Mouse (Mus musculus) cerebellum, postnatal 10 days (tissue): ENCODE results near the gene Ncbp1.

Experiments
- DNase-seq, 2 experiments: peaks; one replicate each; pipeline ENCODE4 v3.0.0; 2021; ENCODE audit warnings: mixed read lengths in 2 of 2

Ncbp1 gene

DNA sequence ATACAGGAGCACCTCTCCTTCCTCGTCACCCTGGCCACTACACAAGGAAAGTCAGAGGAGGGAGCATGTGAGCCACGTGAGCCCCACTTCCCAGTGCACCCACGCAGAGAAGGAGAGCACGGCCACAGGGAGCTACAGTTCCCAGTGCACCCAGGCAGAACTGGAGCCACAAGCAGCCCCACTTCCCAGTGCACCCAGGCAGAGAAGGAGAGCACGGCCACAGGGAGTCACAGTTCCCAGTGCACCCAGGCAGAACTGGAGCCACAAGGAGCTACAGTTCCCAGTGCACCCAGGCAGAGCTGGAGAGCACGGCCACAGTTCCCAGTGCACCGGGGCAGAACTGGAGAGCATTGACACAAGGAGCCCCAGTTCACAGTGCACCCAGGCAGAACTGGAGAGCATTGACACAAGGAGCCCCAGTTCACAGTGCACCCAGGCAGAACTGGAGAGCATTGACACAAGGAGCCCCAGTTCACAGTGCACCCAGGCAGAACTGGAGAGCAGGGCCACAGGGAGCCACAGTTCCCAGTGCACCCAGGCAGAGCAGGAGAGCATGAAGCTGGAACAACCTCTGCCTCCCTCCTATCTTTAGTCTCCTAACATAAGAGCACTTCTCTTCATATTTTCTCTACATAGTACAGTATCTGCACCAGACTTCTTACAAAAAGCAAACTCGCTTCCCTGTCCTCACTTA lies 9.0 kb upstream of the Ncbp1 start:
- DNase-seq, result no peak

DNA sequence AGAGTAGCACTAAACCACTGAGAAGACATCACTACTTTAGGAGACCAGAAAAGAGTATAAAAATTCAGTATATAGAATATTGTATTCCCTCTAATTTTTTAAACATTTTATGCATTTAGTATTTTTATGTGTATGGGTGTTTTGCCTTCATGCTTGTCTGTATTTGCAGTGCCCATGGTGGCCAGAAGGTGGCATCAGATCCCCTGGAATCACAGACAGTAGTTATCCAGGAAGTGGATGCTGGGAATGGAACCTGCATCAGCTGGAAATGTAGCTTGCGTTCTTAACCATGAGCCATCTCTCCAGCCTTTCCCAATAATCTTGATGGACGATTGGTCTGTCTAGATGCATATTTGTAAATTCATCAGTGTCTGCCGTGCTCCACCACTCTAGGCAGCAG lies 8.2 kb upstream of the Ncbp1 start:
- peak; percentile 72 to 76 for DNase-seq

DNA sequence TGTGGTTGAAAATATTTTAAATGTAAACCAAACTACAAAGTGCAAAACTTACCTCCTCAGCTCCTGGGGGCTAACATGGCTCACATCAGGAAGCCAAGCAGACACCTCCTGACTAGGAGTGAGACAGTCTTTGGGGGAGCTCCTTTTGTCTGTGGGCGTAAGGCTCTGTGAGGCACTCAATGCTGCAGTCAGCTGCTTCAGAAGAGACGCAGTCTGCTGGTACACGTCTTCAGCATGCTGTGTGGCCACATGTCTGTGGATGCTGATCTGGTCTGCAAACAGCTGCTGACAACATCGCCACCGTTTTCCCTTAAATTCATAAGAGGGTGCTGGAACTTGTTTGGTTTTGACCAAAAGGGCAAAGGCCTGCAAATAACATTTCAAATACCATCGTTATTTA lies 6.6 kb upstream of the Ncbp1 start:
- DNase-seq, result no peak

- DNase-seq, result peak in 1 of 2 experiments; percentile 37
These were observed 655 bp upstream of the Ncbp1 start for GRCm38 (mm10) chr4:46137629-46138286.

DNA sequence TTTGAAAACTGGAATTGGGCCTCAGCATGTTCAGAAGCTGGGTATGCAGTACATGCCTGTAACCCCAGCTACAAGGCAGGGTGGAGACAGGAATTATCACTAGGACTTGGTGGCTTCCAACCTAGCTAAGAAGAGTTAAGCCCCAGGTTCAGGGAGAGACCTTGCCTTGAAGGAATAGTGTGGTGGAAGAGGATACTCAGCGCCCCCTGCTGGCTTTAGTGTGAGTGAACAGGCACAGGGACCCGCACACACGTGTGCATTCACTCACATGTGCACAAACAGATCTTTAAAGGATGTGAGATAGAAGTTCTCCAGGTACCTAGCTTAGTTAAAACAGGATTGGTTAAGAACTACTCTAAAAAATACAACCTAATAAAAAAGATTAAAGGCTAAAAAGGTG lies 5.9 kb downstream of the Ncbp1 start:
- DNase-seq, result peak; percentile 32 to 39

- DNase-seq, result no peak
These were observed 8.5 kb downstream of the Ncbp1 start for GRCm38 (mm10) chr4:46146881-46147280.

- no peak for DNase-seq
These were observed 13.6 kb downstream of the Ncbp1 start for GRCm38 (mm10) chr4:46151903-46152544.

- DNase-seq, result no peak
These were observed 25.6 kb downstream of the Ncbp1 start for GRCm38 (mm10) chr4:46164027-46164426.

GRCm38 (mm10) chr4:46165831-46166230 lies 27.4 kb downstream of the Ncbp1 start:
- DNase-seq, result no peak

- no peak for DNase-seq
These were observed 33.3 kb downstream of the Ncbp1 start for GRCm38 (mm10) chr4:46171761-46172160.

GRCm38 (mm10) chr4:46176313-46176712 lies 37.9 kb downstream of the Ncbp1 start:
- no peak for DNase-seq

DNA sequence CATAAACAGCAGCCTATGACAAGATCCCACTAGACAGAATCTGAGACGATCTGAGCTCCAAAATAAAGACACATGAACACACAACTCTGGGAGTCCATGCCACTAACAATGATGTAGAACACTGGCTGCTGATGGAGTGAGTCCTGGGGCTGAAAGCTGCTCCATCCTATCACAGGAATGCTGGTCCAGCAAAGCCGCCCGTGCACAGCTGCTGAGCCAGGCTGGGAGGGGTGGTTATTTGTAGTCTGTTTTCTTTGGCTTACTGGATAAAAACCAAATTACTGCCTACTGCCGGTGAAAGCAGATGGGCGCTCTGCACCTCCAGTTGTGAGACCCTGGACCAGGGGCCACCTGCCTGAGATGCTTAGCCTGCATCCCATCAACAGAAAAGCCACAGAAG lies 38.6 kb downstream of the Ncbp1 start:
- no peak for DNase-seq

DNA sequence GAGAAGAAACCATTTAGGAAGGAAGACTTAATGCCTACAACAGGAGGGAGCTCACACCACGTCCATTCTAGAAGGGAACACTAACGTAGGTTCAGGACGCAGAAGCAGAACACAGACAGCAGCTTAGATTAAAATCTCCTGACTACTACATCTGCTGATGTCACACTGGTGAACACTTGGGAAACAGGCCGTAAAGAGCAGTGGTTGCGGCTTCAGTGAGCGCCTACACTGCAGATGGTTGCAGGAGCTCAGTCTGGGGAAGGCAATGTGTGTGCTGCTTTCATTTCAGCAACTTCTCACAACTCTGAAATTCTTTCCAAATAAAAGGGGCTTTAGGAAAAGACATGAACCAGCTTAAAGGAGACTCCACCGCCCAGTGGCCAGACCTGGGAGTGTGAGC lies 39.1 kb downstream of the Ncbp1 start:
- DNase-seq, result no peak

DNA sequence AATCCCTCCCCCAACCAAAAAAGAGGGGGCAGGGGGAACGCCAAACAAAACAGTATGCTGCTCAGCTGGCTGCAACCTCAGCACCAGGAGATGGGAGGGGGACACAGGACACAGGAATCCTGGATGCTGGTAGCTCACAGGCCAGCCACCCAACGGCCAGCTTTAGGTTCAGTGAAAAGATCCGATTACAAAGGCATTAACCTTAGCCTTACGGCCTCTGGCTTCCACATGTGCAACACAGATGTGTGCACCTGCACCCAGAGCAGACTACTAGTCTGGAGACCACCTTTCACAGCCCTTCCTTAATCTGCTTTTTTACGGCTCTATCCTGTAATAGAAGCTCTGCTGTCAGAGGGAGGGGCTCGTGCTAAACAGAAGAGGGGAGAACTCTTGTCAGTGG lies 42.8 kb downstream of the Ncbp1 start:
- no peak for DNase-seq

GRCm38 (mm10) chr4:46182181-46182580 lies 43.8 kb downstream of the Ncbp1 start:
- DNase-seq, result no peak

- DNase-seq, result no peak
These were observed 47.0 kb downstream of the Ncbp1 start for GRCm38 (mm10) chr4:46185423-46185822.

GRCm38 (mm10) chr4:46185890-46186289 lies 47.5 kb downstream of the Ncbp1 start:
- no peak for DNase-seq

- no peak for DNase-seq
These were observed 48.1 kb downstream of the Ncbp1 start for GRCm38 (mm10) chr4:46186466-46186865.

DNA sequence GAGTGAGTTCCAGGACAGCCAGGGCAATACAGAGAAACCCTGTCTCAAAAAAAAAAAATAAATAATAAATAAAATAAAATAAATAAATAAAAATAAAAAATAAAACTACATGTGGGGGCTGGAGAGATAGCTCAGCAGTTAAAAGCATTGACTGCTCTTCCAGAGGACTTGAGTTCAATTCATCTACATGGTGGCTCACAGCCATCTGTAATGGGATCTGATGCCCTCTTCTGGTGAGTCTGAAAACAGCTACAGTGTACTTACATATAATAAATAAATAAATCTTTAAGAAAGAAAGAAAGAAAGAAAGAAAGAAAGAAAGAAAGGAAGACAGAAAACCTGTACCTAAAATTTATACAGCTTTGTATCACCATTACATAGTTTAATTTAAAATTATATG lies 53.6 kb downstream of the Ncbp1 start:
- peak; percentile 32 to 36 for DNase-seq

- DNase-seq, result peak; percentile 97 to 99
These were observed 57.5 kb downstream of the Ncbp1 start, which contains the start of gene Xpa for GRCm38 (mm10) chr4:46195781-46196487. Gene Xpa, minus strand, starts transcription at chr4:46196311.

DNA sequence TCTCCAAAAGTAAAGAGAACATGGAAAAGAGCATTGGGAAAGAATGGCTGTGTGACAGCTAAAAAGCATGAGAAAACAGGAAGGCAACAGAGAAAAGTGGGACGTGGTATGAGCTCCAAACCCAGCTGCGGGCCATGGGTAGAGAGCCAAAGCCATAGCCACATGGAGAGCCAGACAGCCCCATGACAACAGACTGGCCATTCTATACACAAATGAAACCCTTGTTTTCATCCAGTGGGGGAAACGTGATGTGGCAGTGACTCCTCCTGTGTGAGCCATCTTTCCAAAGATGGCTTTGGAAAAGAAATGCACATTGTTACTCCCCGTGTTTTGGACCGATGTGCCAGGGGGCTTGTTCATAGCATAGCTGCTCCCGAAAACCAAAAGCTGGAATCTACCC lies 58.1 kb downstream of the Ncbp1 start:
- no peak for DNase-seq

- no peak for DNase-seq
These were observed 59.7 kb downstream of the Ncbp1 start for GRCm38 (mm10) chr4:46198064-46198463.

GRCm38 (mm10) chr4:46201834-46202561 lies 63.6 kb downstream of the Ncbp1 start:
- peak; percentile 87 to 92 for DNase-seq
